Mouse (Mus musculus): ENCODE measurements around the gene Il2ra. TPM values are rescaled to one million over a fixed set of nuclear protein-coding genes. Genes with fewer than 3 reads are reported as not detected.
"Not testable (repeated sequence)": the region's sequence is repeated elsewhere in the genome, so short reads cannot be mapped to it uniquely, and the experiment has no call there.

Gene Il2ra
- total and polyA plus RNA-seq, 2 experiments from 2014 or later, result 0.04 TPM; not detected in 1

DNA sequence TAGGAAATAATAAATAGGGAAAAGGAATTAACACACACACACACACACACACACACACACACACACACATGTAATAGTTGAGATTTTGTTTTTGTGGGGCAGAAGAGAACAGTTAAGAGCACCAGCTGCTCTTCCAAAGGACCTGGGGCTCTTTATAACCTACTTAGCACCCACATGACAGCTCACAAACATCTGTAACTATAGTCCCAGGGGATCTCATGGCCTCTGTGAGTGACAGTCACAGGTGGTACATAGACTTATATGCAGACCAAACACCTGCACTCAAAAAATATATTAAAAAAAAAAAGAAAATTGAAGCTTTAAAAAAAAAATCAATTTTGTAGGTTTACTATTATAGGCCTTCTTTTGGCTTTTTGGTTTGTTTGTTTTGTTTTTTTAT is 37.7 kb upstream of the Il2ra start:
- no peak for TF ChIP-seq CTCF (IDR thresholded peaks at IDR 0.05; ENCODE audit: low read depth)
- Histone ChIP-seq H3K4me2 (ENCODE audit: low read depth, low read length) (no peak overlapping the region), H3K36me3 (ENCODE audit: insufficient read depth, low read length) (0 out of 2 replicates have a peak, but pooled peaks cover 3% of the 10 kb centered on the region), H3K4me3 (ENCODE audit: low read length) (no peak overlapping the region), H3K27me3 (ENCODE audit: insufficient read depth, low read length) (no peaks in the 10 kb centered on the region), H3K9ac (replicated peaks; ENCODE audit: low read length) (no peak overlapping the region), H3K27ac (no peak overlapping the region), H3K9me3 (ENCODE audit: low read length) (no peaks in the 10 kb centered on the region), H3K4me1 (ENCODE audit: insufficient read depth, low read length) (0 out of 2 replicates have a peak, but pooled peaks cover 6% of the 10 kb centered on the region)
- no peak for DNase-seq (ENCODE audit: low spot score)
- ATAC-seq, result no peak

DNA sequence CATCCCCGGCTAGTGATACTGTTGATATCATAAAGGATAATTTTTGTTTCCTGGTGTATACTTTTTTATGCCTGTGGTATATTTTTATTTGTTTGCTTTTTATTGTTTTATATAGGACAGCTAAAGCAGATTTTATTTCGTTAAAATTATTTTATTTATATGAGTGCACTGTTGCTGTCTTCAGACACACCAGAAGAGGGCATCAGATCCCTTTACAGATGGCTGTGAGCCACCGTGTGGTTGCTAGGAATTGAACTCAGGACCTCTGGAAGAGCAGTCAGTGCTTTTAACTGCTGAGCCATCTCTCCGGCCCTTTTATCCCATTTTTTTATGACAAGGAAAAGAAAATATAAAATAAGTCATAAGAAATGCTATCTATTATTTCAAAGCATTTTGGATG is 35.9 kb upstream of the Il2ra start:
- DNase-seq (ENCODE audit: low spot score); H3K27me3 ChIP-seq (ENCODE audit: insufficient read depth, low read length); H3K4me2 ChIP-seq (ENCODE audit: low read depth, low read length); H3K4me3 ChIP-seq (ENCODE audit: low read length); ATAC-seq; H3K36me3 ChIP-seq (ENCODE audit: insufficient read depth, low read length); H3K9ac ChIP-seq (replicated peaks; ENCODE audit: low read length); H3K4me1 ChIP-seq (ENCODE audit: insufficient read depth, low read length); H3K27ac ChIP-seq; H3K9me3 ChIP-seq (ENCODE audit: low read length): not testable (repeated sequence)
- WGBS, result 86% methylated on average over 4 of the region's 4 CpGs

DNA sequence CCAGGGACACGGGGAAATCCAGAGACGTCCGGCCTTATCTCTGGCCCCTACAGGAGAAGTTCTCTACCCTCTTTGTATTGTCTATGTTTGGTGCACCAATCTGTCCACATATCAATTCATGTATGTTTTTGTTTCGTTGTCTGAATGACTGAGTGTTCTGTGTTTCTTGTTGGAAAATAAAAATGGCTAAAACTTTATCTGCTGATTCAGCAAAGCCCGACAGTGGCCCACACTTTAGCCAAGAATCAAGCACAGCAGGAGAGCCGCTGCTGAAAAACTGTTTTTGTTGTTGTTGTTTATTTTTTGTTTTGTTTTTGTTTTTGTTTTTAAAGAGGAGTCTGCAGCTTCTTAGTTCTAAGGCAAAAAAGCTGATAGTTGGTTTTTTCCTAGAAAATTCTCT is 29.7 kb upstream of the Il2ra start:
- not testable (repeated sequence) for ATAC-seq; H3K4me2 ChIP-seq (ENCODE audit: low read depth, low read length); H3K27ac ChIP-seq; H3K36me3 ChIP-seq (ENCODE audit: insufficient read depth, low read length); H3K9me3 ChIP-seq (ENCODE audit: low read length); H3K4me3 ChIP-seq (ENCODE audit: low read length); H3K27me3 ChIP-seq (ENCODE audit: insufficient read depth, low read length); DNase-seq (ENCODE audit: low spot score); H3K4me1 ChIP-seq (ENCODE audit: insufficient read depth, low read length); H3K9ac ChIP-seq (replicated peaks; ENCODE audit: low read length)
- 86% methylated on average over 6 of the region's 6 CpGs for WGBS

DNA sequence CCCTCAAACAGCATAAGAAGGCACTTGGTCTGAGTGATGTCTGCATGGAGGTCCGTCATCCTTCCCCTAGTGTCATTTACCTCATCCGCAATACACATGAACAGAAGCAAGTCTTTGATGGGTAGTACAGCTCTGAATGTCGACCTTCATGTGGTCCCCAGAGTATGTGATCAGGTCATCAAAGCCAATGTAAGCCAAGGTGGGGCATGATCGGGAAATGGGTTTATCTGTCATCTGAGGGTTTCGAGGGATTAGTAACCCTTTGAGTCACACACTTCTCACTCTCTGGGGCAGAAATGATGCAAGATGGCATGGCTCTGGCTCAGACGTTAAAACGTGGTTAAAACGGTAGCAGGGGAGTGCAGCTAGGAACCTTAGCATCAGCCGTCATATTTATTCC is 25.8 kb upstream of the Il2ra start:
- H3K9me3 ChIP-seq (ENCODE audit: low read length), result no peaks in the 10 kb centered on the region
- no peak overlapping the region for H3K9ac ChIP-seq (replicated peaks; ENCODE audit: low read length)
- ATAC-seq (no peak), DNase-seq (ENCODE audit: low spot score) (no peak)
- H3K27me3 ChIP-seq (ENCODE audit: insufficient read depth, low read length), result no peaks in the 10 kb centered on the region
- H3K4me3 ChIP-seq (ENCODE audit: low read length), result no peak overlapping the region
- H3K4me1 ChIP-seq (ENCODE audit: insufficient read depth, low read length), result no peaks in the 10 kb centered on the region
- no peaks in the 10 kb centered on the region for H3K36me3 ChIP-seq (ENCODE audit: insufficient read depth, low read length)
- no peak overlapping the region for H3K4me2 ChIP-seq (ENCODE audit: low read depth, low read length)
- H3K27ac ChIP-seq, result no peak overlapping the region
- TF ChIP-seq CTCF (IDR thresholded peaks at IDR 0.05; ENCODE audit: low read depth), result no peak
- 91% methylated on average over 9 of the region's 9 CpGs for WGBS

DNA sequence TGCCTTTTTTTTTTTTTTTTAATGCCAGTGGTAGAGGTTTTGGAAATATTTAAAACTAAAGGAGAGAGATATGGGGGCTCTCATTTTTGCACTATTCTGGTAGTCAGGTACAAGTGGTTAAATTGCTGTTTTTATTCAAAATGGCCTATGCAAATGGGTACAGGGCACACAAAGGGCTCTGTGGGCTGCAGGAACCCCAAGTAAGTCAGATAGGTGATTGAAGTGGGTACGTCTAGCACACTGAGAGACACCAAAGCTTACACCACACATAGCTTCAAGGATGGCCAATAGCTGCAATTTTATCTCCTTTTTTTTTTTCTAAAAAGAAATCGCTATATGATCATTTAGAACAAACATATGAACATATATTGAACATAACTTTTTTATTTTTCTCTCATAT is 23.0 kb upstream of the Il2ra start:
- H3K4me3 ChIP-seq (ENCODE audit: low read length), result no peak overlapping the region
- WGBS, result 88% methylated on average over 2 of the region's 2 CpGs
- ATAC-seq (no peak), DNase-seq (ENCODE audit: low spot score) (no peak)
- H3K4me1 ChIP-seq (ENCODE audit: insufficient read depth, low read length), result no peaks in the 10 kb centered on the region
- H3K27ac ChIP-seq, result no peak overlapping the region
- TF ChIP-seq CTCF (IDR thresholded peaks at IDR 0.05; ENCODE audit: low read depth), result no peak
- H3K4me2 ChIP-seq (ENCODE audit: low read depth, low read length), result no peak overlapping the region
- H3K9ac ChIP-seq (replicated peaks; ENCODE audit: low read length), result no peak overlapping the region
- H3K9me3 ChIP-seq (ENCODE audit: low read length), result no peaks in the 10 kb centered on the region
- H3K27me3 ChIP-seq (ENCODE audit: insufficient read depth, low read length), result no peaks in the 10 kb centered on the region
- no peaks in the 10 kb centered on the region for H3K36me3 ChIP-seq (ENCODE audit: insufficient read depth, low read length)

DNA sequence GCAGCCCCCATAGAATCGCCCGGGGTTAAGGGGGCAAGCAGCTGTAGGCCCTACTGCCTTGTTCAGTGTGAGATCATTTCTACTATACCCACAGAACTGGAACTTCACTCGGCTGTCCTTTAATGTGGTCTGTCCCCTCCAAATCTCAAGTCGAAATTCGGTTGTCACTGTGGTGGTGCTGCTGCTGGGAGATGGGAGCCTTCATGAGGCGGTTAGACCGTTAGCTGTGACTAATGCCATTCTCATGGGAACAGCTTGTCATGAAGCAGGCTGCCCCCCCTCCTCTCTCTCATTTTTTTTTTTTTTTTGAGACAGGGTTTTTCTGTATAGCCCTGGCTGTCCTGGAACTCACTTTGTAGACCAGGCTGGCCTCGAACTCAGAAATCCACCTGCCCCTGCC is 19.4 kb upstream of the Il2ra start:
- no peaks in the 10 kb centered on the region for H3K27me3 ChIP-seq (ENCODE audit: insufficient read depth, low read length)
- no peak for TF ChIP-seq CTCF (IDR thresholded peaks at IDR 0.05; ENCODE audit: low read depth)
- H3K36me3 ChIP-seq (ENCODE audit: insufficient read depth, low read length), result no peaks in the 10 kb centered on the region
- H3K9ac ChIP-seq (replicated peaks; ENCODE audit: low read length), result no peak overlapping the region
- WGBS, result 89% methylated on average over 8 of the region's 8 CpGs
- H3K9me3 ChIP-seq (ENCODE audit: low read length), result no peaks in the 10 kb centered on the region
- ATAC-seq (no peak), DNase-seq (ENCODE audit: low spot score) (no peak)
- no peak overlapping the region for H3K27ac ChIP-seq
- no peak overlapping the region for H3K4me2 ChIP-seq (ENCODE audit: low read depth, low read length)
- H3K4me3 ChIP-seq (ENCODE audit: low read length), result no peak overlapping the region
- no peaks in the 10 kb centered on the region for H3K4me1 ChIP-seq (ENCODE audit: insufficient read depth, low read length)

DNA sequence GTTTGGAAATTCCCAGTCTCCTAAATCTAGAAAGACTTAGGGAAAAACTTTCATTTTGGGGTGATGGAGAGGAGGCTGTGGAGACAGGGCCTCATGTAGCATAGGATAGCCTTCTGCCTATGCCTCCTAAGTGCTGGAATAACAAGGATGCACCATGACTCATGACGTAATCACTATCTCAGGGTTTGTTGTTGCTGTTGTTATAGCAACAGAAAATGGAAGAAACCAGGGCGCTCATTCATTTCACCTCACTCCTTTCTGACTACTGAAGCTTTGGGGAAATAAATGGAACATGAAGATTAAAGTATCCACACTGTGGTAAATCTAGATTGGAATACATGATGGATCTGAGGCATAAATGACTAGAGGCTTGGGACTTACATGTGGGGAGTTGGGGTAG is 18.9 kb upstream of the Il2ra start:
- WGBS, result 94% methylated on average over 2 of the region's 2 CpGs
- no peaks in the 10 kb centered on the region for H3K4me1 ChIP-seq (ENCODE audit: insufficient read depth, low read length)
- H3K27ac ChIP-seq, result no peak overlapping the region
- ATAC-seq, result no peak
- no peak for TF ChIP-seq CTCF (IDR thresholded peaks at IDR 0.05; ENCODE audit: low read depth)
- no peaks in the 10 kb centered on the region for H3K9me3 ChIP-seq (ENCODE audit: low read length)
- DNase-seq (ENCODE audit: low spot score), result no peak
- H3K4me3 ChIP-seq (ENCODE audit: low read length), result no peak overlapping the region
- no peak overlapping the region for H3K4me2 ChIP-seq (ENCODE audit: low read depth, low read length)
- H3K36me3 ChIP-seq (ENCODE audit: insufficient read depth, low read length), result no peaks in the 10 kb centered on the region
- no peaks in the 10 kb centered on the region for H3K27me3 ChIP-seq (ENCODE audit: insufficient read depth, low read length)
- no peak overlapping the region for H3K9ac ChIP-seq (replicated peaks; ENCODE audit: low read length)

Data from hindbrain, postnatal 0 days (tissue).